Mouse (Mus musculus) forebrain, embryonic 12.5 days (tissue): Measurements from ENCODE around the gene Cacnb1. TPM values are rescaled to one million over a fixed set of nuclear protein-coding genes. Genes with fewer than 3 reads are reported as not detected.

Source experiments
- ATAC-seq: fragments of 200-750 bp; cut with Nextera tagmentation; 2 replicates; pipeline ENCODE4 v1.8.0; 2017; ENCODE audit warnings: moderate TSS enrichment; ENCODE audit not compliant: low FRiP score
- H3K27ac ChIP-seq: fragments of 300-500 bp; sonication (generic); 2 replicates; pipeline ENCODE4 v1.5.1; 2016; ENCODE audit warnings: mild to moderate bottlenecking
- H3K27me3 ChIP-seq: fragments of 300-500 bp; sonication (generic); 2 replicates; pipeline ENCODE4 v1.6.1; 2016; ENCODE audit warnings: mild to moderate bottlenecking
- H3K36me3 ChIP-seq: fragments of 300-500 bp; sonication (generic); replicated peaks from 2 replicates; pipeline ENCODE4 v1.6.1; 2016; ENCODE audit warnings: mild to moderate bottlenecking
- H3K4me1 ChIP-seq: fragments of 300-500 bp; sonication (generic); 2 replicates; pipeline ENCODE4 v1.6.1; 2016
- H3K4me2 ChIP-seq: fragments of 300-500 bp; sonication (generic); 2 replicates; pipeline ENCODE4 v1.6.1; 2016; ENCODE audit warnings: mild to moderate bottlenecking, moderate library complexity
- H3K4me3 ChIP-seq: fragments of 300-500 bp; sonication (generic); replicated peaks from 2 replicates; pipeline ENCODE4 v1.5.1; 2016; ENCODE audit warnings: mild to moderate bottlenecking
- H3K9ac ChIP-seq: fragments of 300-500 bp; sonication (generic); 2 replicates; pipeline ENCODE4 v1.6.1; 2016; ENCODE audit warnings: mild to moderate bottlenecking
- H3K9me3 ChIP-seq: fragments of 300-500 bp; sonication (generic); 2 replicates; pipeline ENCODE4 v1.6.1; 2016
- WGBS: fragments of 180-500 bp; shearing (Covaris S2); methylation state at CpG from one replicate; pipeline ENCODE4 v1.1.7; 2016; 5-methylcytosine and 5-hydroxymethylcytosine counted together
- polyA plus RNA-seq: library from polyadenylated mRNA; unstranded; fragments of >200 nt; fragmentation: Nextera tagmentation; extraction: Ambion mirVana; gene quantifications from 2 replicates; pipeline ENCODE4 v1.2.1, GENCODE M21; 2016

Cacnb1 gene
- polyA plus RNA-seq, 1 experiment from 2014 or later, result 22.5 TPM

- WGBS, result 6% methylated on average over 12 of the region's 12 CpGs
- H3K27me3 ChIP-seq, result peaks cover 86% of the 10 kb centered on the region
These were observed 28.8 kb upstream of the Cacnb1 start for GRCm38 (mm10) chr11:98051611-98052128.

GRCm38 (mm10) chr11:98050940-98051339 lies 28.1 kb upstream of the Cacnb1 start:
- H3K4me2 ChIP-seq, result peak overlapping the region; percentile 4; the same call in 1 of the 2 replicates
- no peak overlapping the region for H3K9ac ChIP-seq
- H3K36me3 ChIP-seq, result no peaks in the 10 kb centered on the region
- 7% methylated on average over 2 of the region's 2 CpGs for WGBS
- H3K4me3 ChIP-seq, result no peak overlapping the region
- H3K9me3 ChIP-seq, result no peaks in the 10 kb centered on the region
- H3K27ac ChIP-seq, result no peak overlapping the region
- H3K27me3 ChIP-seq, result peaks cover 85% of the 10 kb centered on the region
- ATAC-seq, result no peak
- peaks cover 20% of the 10 kb centered on the region for H3K4me1 ChIP-seq

More at GRCm38 (mm10) chr11:98051611-98052128, 28.8 kb upstream of the Cacnb1 start:
- Histone ChIP-seq H3K27ac (no peak overlapping the region), H3K4me2 (peak overlapping the region; percentile 72), H3K9ac (no peak overlapping the region; the same call in 1 of the 2 replicates), H3K36me3 (no peaks in the 10 kb centered on the region), H3K4me3 (peak overlapping the region; percentile 52), H3K9me3 (no peaks in the 10 kb centered on the region), H3K4me1 (peaks cover 20% of the 10 kb centered on the region)
- peak; percentile 36; the same call in 1 of the 2 replicates for ATAC-seq

GRCm38 (mm10) chr11:98050520-98050815 lies 27.6 kb upstream of the Cacnb1 start:
- Histone ChIP-seq H3K4me2 (no peak overlapping the region), H3K27me3 (peaks cover 81% of the 10 kb centered on the region), H3K4me1 (peaks cover 20% of the 10 kb centered on the region), H3K36me3 (no peaks in the 10 kb centered on the region), H3K9me3 (no peaks in the 10 kb centered on the region), H3K27ac (no peak overlapping the region), H3K9ac (no peak overlapping the region), H3K4me3 (no peak overlapping the region)
- ATAC-seq, result no peak
- WGBS, result 20% methylated on average over 2 of the region's 2 CpGs

- Histone ChIP-seq H3K4me1 (peaks cover 20% of the 10 kb centered on the region), H3K36me3 (no peaks in the 10 kb centered on the region), H3K27ac (no peak overlapping the region), H3K9me3 (no peaks in the 10 kb centered on the region), H3K27me3 (peaks cover 75% of the 10 kb centered on the region), H3K4me3 (no peak overlapping the region), H3K9ac (no peak overlapping the region), H3K4me2 (no peak overlapping the region)
- no peak for ATAC-seq
- 73% methylated on average over 14 of the region's 14 CpGs for WGBS
These were observed 27.1 kb upstream of the Cacnb1 start for GRCm38 (mm10) chr11:98049672-98050519.

- Histone ChIP-seq H3K4me2 (no peak overlapping the region), H3K36me3 (no peaks in the 10 kb centered on the region), H3K27me3 (peaks cover 58% of the 10 kb centered on the region), H3K9me3 (no peaks in the 10 kb centered on the region), H3K4me3 (no peak overlapping the region), H3K9ac (no peak overlapping the region), H3K4me1 (peaks cover 16% of the 10 kb centered on the region), H3K27ac (no peak overlapping the region)
- ATAC-seq, result no peak
- WGBS, result 79% methylated on average over 4 of the region's 4 CpGs
These were observed 24.9 kb upstream of the Cacnb1 start for GRCm38 (mm10) chr11:98047745-98048144.

- no peak overlapping the region for H3K9ac ChIP-seq
- peaks cover 45% of the 10 kb centered on the region for H3K27me3 ChIP-seq
- 80% methylated on average over 1 of the region's 1 CpGs for WGBS
These were observed 23.6 kb upstream of the Cacnb1 start for GRCm38 (mm10) chr11:98046466-98046865.

GRCm38 (mm10) chr11:98045596-98045995 lies 22.8 kb upstream of the Cacnb1 start:
- no peaks in the 10 kb centered on the region for H3K9me3 ChIP-seq
- peaks cover 37% of the 10 kb centered on the region for H3K27me3 ChIP-seq
- no peak overlapping the region for H3K4me3 ChIP-seq
- no peak overlapping the region for H3K9ac ChIP-seq
- no peaks in the 10 kb centered on the region for H3K36me3 ChIP-seq
- ATAC-seq, result no peak
- no peaks in the 10 kb centered on the region for H3K4me1 ChIP-seq
- H3K4me2 ChIP-seq, result no peak overlapping the region
- WGBS, result 70% methylated on average over 4 of the region's 4 CpGs
- H3K27ac ChIP-seq, result no peak overlapping the region

More at GRCm38 (mm10) chr11:98046466-98046865, 23.6 kb upstream of the Cacnb1 start:
- Histone ChIP-seq H3K4me3 (no peak overlapping the region), H3K4me1 (peaks cover 3% of the 10 kb centered on the region; the same call in 1 of the 2 replicates), H3K27ac (no peak overlapping the region), H3K9me3 (no peaks in the 10 kb centered on the region), H3K36me3 (no peaks in the 10 kb centered on the region), H3K4me2 (no peak overlapping the region)
- ATAC-seq, result no peak

- Histone ChIP-seq H3K4me3 (no peak overlapping the region), H3K27ac (no peak overlapping the region), H3K36me3 (no peaks in the 10 kb centered on the region), H3K9ac (0 out of 2 replicates have a peak overlapping the region, but pooled peaks have one; percentile 14), H3K4me2 (no peak overlapping the region), H3K27me3 (peaks cover 21% of the 10 kb centered on the region), H3K4me1 (no peaks in the 10 kb centered on the region), H3K9me3 (no peaks in the 10 kb centered on the region)
- WGBS, result 75% methylated on average over 5 of the region's 5 CpGs
- no peak for ATAC-seq
These were observed 21.2 kb upstream of the Cacnb1 start for GRCm38 (mm10) chr11:98044074-98044473.

GRCm38 (mm10) chr11:98042741-98043140 lies 19.9 kb upstream of the Cacnb1 start:
- Histone ChIP-seq H3K4me1 (no peaks in the 10 kb centered on the region), H3K4me3 (no peak overlapping the region), H3K27ac (no peak overlapping the region), H3K27me3 (peaks cover 14% of the 10 kb centered on the region; the same call in 1 of the 2 replicates), H3K9ac (no peak overlapping the region), H3K9me3 (no peaks in the 10 kb centered on the region), H3K36me3 (no peaks in the 10 kb centered on the region), H3K4me2 (no peak overlapping the region)
- WGBS, result 83% methylated on average over 6 of the region's 6 CpGs
- no peak for ATAC-seq

- H3K4me3 ChIP-seq, result no peak overlapping the region
- peaks cover 8% of the 10 kb centered on the region for H3K4me1 ChIP-seq
- H3K9ac ChIP-seq, result no peak overlapping the region
- no peaks in the 10 kb centered on the region for H3K9me3 ChIP-seq
- H3K4me2 ChIP-seq, result no peak overlapping the region
- peaks cover 26% of the 10 kb centered on the region for H3K27me3 ChIP-seq
- H3K36me3 ChIP-seq, result no peaks in the 10 kb centered on the region
- no peak overlapping the region for H3K27ac ChIP-seq
- 84% methylated on average over 8 of the region's 8 CpGs for WGBS
- ATAC-seq, result no peak
These were observed 18.1 kb upstream of the Cacnb1 start for GRCm38 (mm10) chr11:98040975-98041374.

- 66% methylated on average over 14 of the region's 14 CpGs for WGBS
- no peak for ATAC-seq
These were observed 15.0 kb upstream of the Cacnb1 start for GRCm38 (mm10) chr11:98037871-98038270.

GRCm38 (mm10) chr11:98035977-98036377 lies 13.1 kb upstream of the Cacnb1 start:
- no peak overlapping the region for H3K27ac ChIP-seq
- H3K36me3 ChIP-seq, result peaks cover 4% of the 10 kb centered on the region
- H3K4me2 ChIP-seq, result peak overlapping the region; percentile 81
- WGBS, result under 1% methylated on average over 24 of the region's 27 CpGs
- H3K9me3 ChIP-seq, result no peaks in the 10 kb centered on the region
- peaks cover 22% of the 10 kb centered on the region for H3K4me1 ChIP-seq
- H3K27me3 ChIP-seq, result peaks cover 30% of the 10 kb centered on the region
- ATAC-seq, result peak; percentile 77
- peak overlapping the region; percentile 50 for H3K9ac ChIP-seq
- H3K4me3 ChIP-seq, result peak overlapping the region; percentile 37

More at GRCm38 (mm10) chr11:98037871-98038270, 15.0 kb upstream of the Cacnb1 start:
- Histone ChIP-seq H3K36me3 (no peaks in the 10 kb centered on the region), H3K9ac (no peak overlapping the region), H3K4me2 (no peak overlapping the region), H3K9me3 (no peaks in the 10 kb centered on the region), H3K27me3 (peaks cover 30% of the 10 kb centered on the region), H3K4me3 (no peak overlapping the region), H3K27ac (no peak overlapping the region), H3K4me1 (peaks cover 22% of the 10 kb centered on the region)
